8 mouse cellular contexts compared by ENCODE assay signal in the genomic region with DNA sequence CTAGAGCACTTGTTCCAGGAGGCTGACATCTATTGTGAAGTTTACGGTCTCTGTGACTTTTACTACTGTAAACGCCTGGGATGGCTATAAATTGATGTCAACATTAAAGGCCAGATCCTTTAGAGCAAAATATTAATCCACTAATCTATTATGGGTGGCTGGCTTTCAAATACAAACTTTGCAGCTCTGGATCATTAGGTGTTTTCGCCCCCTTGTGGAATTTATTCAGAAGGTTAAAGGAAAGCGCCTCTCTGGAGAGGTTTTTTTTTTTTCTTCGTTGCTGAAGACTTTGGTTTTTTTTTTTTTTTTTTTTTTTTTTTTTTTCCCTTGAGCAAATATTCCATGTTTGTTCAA. TPM values are rescaled to one million over a fixed set of nuclear protein-coding genes. Genes with fewer than 3 reads are reported as not detected.
A peak's percentile ranks its signal among the peaks of the same experiment; 100 is the strongest.
DNase-seq lines count a peak whose midpoint lies in the region; ATAC-seq lines count a peak whose summit lies in the region.

No protein-coding gene starts in this region.

- peak overlapping the region; percentile 61 for H3K4me2 ChIP-seq in heart, embryonic 12.5 days
- peak overlapping the region; percentile 43 for H3K4me2 ChIP-seq in forebrain, embryonic 16.5 days (ENCODE audit: low read length)
- H3K4me2 ChIP-seq in midbrain, embryonic 15.5 days: peak overlapping the region; percentile 67

- no peaks in the 10 kb centered on the region for H3K27me3 ChIP-seq in heart, embryonic 12.5 days (replicated peaks)
- H3K27me3 ChIP-seq in forebrain, embryonic 16.5 days (replicated peaks; ENCODE audit: control insufficient read depth, insufficient read depth, low read length): no peaks in the 10 kb centered on the region
- no peaks in the 10 kb centered on the region for H3K27me3 ChIP-seq in midbrain, embryonic 15.5 days (replicated peaks)

- WGBS in heart, embryonic 12.5 days: 9% methylated on average over 5 of the region's 5 CpGs
- 8% methylated on average over 5 of the region's 5 CpGs for WGBS in forebrain, embryonic 16.5 days
- WGBS in midbrain, embryonic 15.5 days: 8% methylated on average over 5 of the region's 5 CpGs

- H3K4me3 ChIP-seq in heart, embryonic 12.5 days: peak overlapping the region; percentile 20
- no peak overlapping the region for H3K4me3 ChIP-seq in forebrain, embryonic 16.5 days (replicated peaks; ENCODE audit: low read length)
- H3K4me3 ChIP-seq in midbrain, embryonic 15.5 days: peak overlapping the region; percentile 88

- H3K4me1 ChIP-seq in heart, embryonic 12.5 days (replicated peaks): peaks cover 26% of the 10 kb centered on the region
- peaks cover 16% of the 10 kb centered on the region for H3K4me1 ChIP-seq in forebrain, embryonic 16.5 days (replicated peaks; ENCODE audit: control insufficient read depth, insufficient read depth, low read length)
- peaks cover 34% of the 10 kb centered on the region for H3K4me1 ChIP-seq in midbrain, embryonic 15.5 days

- H3K27ac ChIP-seq in heart, embryonic 12.5 days (ENCODE audit: poor library complexity, severe bottlenecking): peak overlapping the region; percentile 57; the same call in 1 of the 2 replicates
- H3K27ac ChIP-seq in forebrain, embryonic 16.5 days (ENCODE audit: low read length): no peak overlapping the region
- peak overlapping the region; percentile 54 for H3K27ac ChIP-seq in midbrain, embryonic 15.5 days

- no peaks in the 10 kb centered on the region; the same call in 1 of the 2 replicates for H3K36me3 ChIP-seq in heart, embryonic 12.5 days
- H3K36me3 ChIP-seq in forebrain, embryonic 16.5 days (ENCODE audit: control insufficient read depth, insufficient read depth): no peaks in the 10 kb centered on the region
- no peaks in the 10 kb centered on the region for H3K36me3 ChIP-seq in midbrain, embryonic 15.5 days (replicated peaks)

- H3K9ac ChIP-seq in heart, embryonic 12.5 days: 0 out of 2 replicates have a peak overlapping the region, but pooled peaks have one; percentile 54
- no peak overlapping the region for H3K9ac ChIP-seq in forebrain, embryonic 16.5 days (replicated peaks; ENCODE audit: low read depth, low read length)
- 0 out of 2 replicates have a peak overlapping the region, but pooled peaks have one; percentile 19 for H3K9ac ChIP-seq in midbrain, embryonic 15.5 days

- ATAC-seq in heart, embryonic 12.5 days (ENCODE audit: insufficient number of reproducible peaks, low FRiP score): no peak
- no peak for ATAC-seq in forebrain, embryonic 16.5 days
- ATAC-seq in midbrain, embryonic 15.5 days (replicated peaks): no peak
- ATAC-seq in erythroid progenitor cell, adult 5-6 weeks (replicated peaks; ENCODE audit: low FRiP score, poor library complexity, severe bottlenecking): no peak

- DNase-seq in heart, adult 11 months: no peak
- DNase-seq in NIH3T3 (ENCODE audit: low read depth): peak; percentile 83
- peak; percentile 26 to 71 for DNase-seq in kidney, postnatal 36 days
- DNase-seq in ovary, postnatal 36 days (ENCODE audit: low spot score): no peak

- no peaks in the 10 kb centered on the region for H3K9me3 ChIP-seq in heart, embryonic 12.5 days (replicated peaks)
- no peaks in the 10 kb centered on the region for H3K9me3 ChIP-seq in forebrain, embryonic 16.5 days (ENCODE audit: control insufficient read depth, low read length)
- no peaks in the 10 kb centered on the region for H3K9me3 ChIP-seq in midbrain, embryonic 15.5 days

RNA-seq across cellular contexts. Expression of a gene that starts 4.9 kb away (rescaled TPM):
- 48.5 and 49.6 TPM in 2 replicates for polyA plus RNA-seq in heart, embryonic 12.5 days (2016; fragmentation: Nextera tagmentation; extraction: Ambion mirVana)
- 55.9 and 65.7 TPM in 2 replicates for polyA plus RNA-seq in forebrain, embryonic 16.5 days (2015; fragmentation: Nextera tagmentation; extraction: Ambion mirVana)
- polyA plus RNA-seq in midbrain, embryonic 15.5 days (2015; fragmentation: Nextera tagmentation; extraction: Ambion mirVana): 63.3 and 63.6 TPM in 2 replicates
- total RNA-seq in erythroid progenitor cell, adult 5-6 weeks (2015; ENCODE audit: low replicate concordance): 32.4 and 38.6 TPM in 2 replicates
- 9.8 and 40.0 TPM in 2 replicates for total RNA-seq in erythroid progenitor cell, adult 5-6 weeks (2017; ENCODE audit: low replicate concordance)

Comparison
In these comparisons a context has a peak if more than half of its experiments do, and no peak if none do; other contexts are left out.
1. DNase-seq: peak in NIH3T3 (single experiment) and kidney, postnatal 36 days (2 of 2); none in heart, adult 11 months (single experiment) and ovary, postnatal 36 days (single experiment).
2. Peak in every context shown above with its lines, with median percentiles within 50 percentile points of each other: H3K4me2 ChIP-seq.